Mouse (Mus musculus) heart, embryonic 14.5 days (tissue): ENCODE results near the gene Pjvk. TPM values are rescaled to one million over a fixed set of nuclear protein-coding genes. Genes with fewer than 3 reads are reported as not detected.
A peak's percentile ranks its signal among the peaks of the same experiment; 100 is the strongest.

ENCODE experiments used
- ATAC-seq: fragments of 200-750 bp; cut with Nextera tagmentation; 2 replicates; pipeline ENCODE4 v1.8.0; 2017; ENCODE audit warnings: low read depth, moderate TSS enrichment; ENCODE audit not compliant: insufficient number of reproducible peaks, insufficient read depth, low FRiP score
- H3K27ac ChIP-seq, 2 experiments: fragments of 200-500 bp in 1 of 2; fragments of 300-500 bp in 1 of 2; sonication (generic) in 1 of 2; replicated peaks in 1 of 2; 2 replicates each; pipeline ENCODE4 v1.5.1; 2012 to 2014; ENCODE audit warnings: low read depth in 2 of 2, low read length in 2 of 2, control low read depth in 1 of 2, mild to moderate bottlenecking in 1 of 2, mixed read lengths in 1 of 2; ENCODE audit not compliant: control insufficient read depth in 1 of 2, insufficient read depth in 1 of 2
- H3K27me3 ChIP-seq: fragments of 300-500 bp; sonication (generic); 2 replicates; pipeline ENCODE4 v1.6.1; 2014; ENCODE audit warnings: mild to moderate bottlenecking, low read length, control low read depth; ENCODE audit not compliant: control insufficient read depth, insufficient read depth
- H3K36me3 ChIP-seq: fragments of 300-500 bp; sonication (generic); 2 replicates; pipeline ENCODE4 v1.6.1; 2014; ENCODE audit warnings: mild to moderate bottlenecking, control low read depth, low read length, mixed read lengths; ENCODE audit not compliant: control insufficient read depth, insufficient read depth
- H3K4me1 ChIP-seq, 2 experiments: fragments of 200-500 bp in 1 of 2; fragments of 300-500 bp in 1 of 2; sonication (generic) in 1 of 2; 2 replicates each; pipeline ENCODE4 v1.6.1; 2012 to 2014; ENCODE audit warnings: low read length in 2 of 2, control low read depth in 1 of 2, mixed read lengths in 1 of 2; ENCODE audit not compliant: control insufficient read depth in 2 of 2, insufficient read depth in 2 of 2
- H3K4me2 ChIP-seq: fragments of 300-500 bp; sonication (generic); 2 replicates; pipeline ENCODE4 v1.6.1; 2014; ENCODE audit warnings: mild to moderate bottlenecking, low read length
- H3K4me3 ChIP-seq, 2 experiments: fragments of 200-500 bp in 1 of 2; fragments of 300-500 bp in 1 of 2; sonication (generic) in 1 of 2; 2 replicates each; pipeline ENCODE4 v1.5.1; 2012 to 2014; ENCODE audit warnings: low read length in 2 of 2, mild to moderate bottlenecking in 2 of 2, control low read depth in 1 of 2, low read depth in 1 of 2, moderate library complexity in 1 of 2; ENCODE audit not compliant: control insufficient read depth in 1 of 2, insufficient read depth in 1 of 2
- H3K9ac ChIP-seq: fragments of 300-500 bp; sonication (generic); 2 replicates; pipeline ENCODE4 v1.6.1; 2014; ENCODE audit warnings: mild to moderate bottlenecking, low read length
- H3K9me3 ChIP-seq: fragments of 300-500 bp; sonication (generic); 2 replicates; pipeline ENCODE4 v1.6.1; 2016; ENCODE audit warnings: low read length, control low read depth; ENCODE audit not compliant: control insufficient read depth
- WGBS: fragments of 180-500 bp; shearing (Covaris S2); extraction: QIAGEN DNeasy Blood & Tissue Kit; methylation state at CpG from one replicate; pipeline ENCODE4 v1.1.7; 2014; 5-methylcytosine and 5-hydroxymethylcytosine counted together
- polyA plus RNA-seq: library from polyadenylated mRNA; unstranded; fragments of >200 nt; fragmentation: Nextera tagmentation; extraction: Ambion mirVana; gene quantifications from 2 replicates; pipeline ENCODE4 v1.2.1, GENCODE M21; 2014

The Pjvk gene
- polyA plus RNA-seq, 1 experiment from 2014 or later, result not detected

DNA sequence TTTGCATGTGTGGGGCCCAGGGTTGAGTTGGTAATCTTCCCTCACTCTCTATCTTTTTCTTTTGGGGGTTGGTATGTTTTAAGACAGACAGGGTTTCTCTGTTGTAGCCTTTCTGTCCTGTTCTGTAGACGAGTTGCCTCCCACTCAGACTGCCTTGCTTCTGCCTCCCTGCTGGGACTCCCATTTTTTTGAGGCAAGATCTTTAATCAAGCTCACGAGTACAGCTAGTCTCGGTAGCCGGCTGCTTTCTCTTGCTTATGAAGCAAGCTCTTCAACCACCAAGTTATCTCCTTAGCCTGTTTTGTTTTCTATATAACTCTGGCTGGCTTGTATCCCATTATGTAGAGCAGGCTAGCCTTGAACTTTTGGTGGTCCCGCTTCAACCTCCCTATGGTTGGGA, 45.5 kb downstream of the Pjvk start:
- H3K4me2 ChIP-seq, result no peak overlapping the region
- no peak overlapping the region for H3K4me3 ChIP-seq
- H3K36me3 ChIP-seq, result peaks cover 59% of the 10 kb centered on the region
- no peak overlapping the region for H3K9ac ChIP-seq
- WGBS, result 79% methylated on average over 5 of the region's 5 CpGs
- H3K4me1 ChIP-seq, result no peaks in the 10 kb centered on the region
- no peaks in the 10 kb centered on the region for H3K27me3 ChIP-seq
- ATAC-seq, result no peak
- H3K27ac ChIP-seq, result no peak overlapping the region
- H3K9me3 ChIP-seq, result no peaks in the 10 kb centered on the region

DNA sequence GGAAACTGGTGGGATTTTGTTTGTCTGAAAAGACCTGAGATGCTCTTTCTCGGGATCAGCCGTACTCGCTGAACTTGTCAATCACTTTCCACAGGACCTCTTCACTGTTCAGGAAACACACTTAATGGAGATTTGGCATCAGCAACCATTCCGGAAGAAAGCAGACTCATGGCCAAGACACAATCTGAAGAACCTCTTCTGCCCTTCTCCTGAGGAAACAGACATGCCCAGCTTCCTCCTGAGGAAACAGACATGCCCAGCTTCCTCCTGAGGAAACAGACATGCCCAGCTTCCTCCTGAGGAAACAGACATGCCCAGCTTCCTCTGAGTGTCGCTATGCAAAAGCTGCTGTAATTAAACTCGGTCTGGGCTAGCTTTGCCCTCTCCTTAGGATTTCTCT, 47.0 kb downstream of the Pjvk start:
- Histone ChIP-seq H3K9me3 (no peaks in the 10 kb centered on the region), H3K9ac (no peak overlapping the region), H3K27ac (no peak overlapping the region), H3K4me1 (no peaks in the 10 kb centered on the region), H3K4me3 (no peak overlapping the region), H3K27me3 (no peaks in the 10 kb centered on the region), H3K36me3 (peaks cover 60% of the 10 kb centered on the region), H3K4me2 (no peak overlapping the region)
- no peak for ATAC-seq
- 63% methylated on average over 6 of the region's 6 CpGs for WGBS

DNA sequence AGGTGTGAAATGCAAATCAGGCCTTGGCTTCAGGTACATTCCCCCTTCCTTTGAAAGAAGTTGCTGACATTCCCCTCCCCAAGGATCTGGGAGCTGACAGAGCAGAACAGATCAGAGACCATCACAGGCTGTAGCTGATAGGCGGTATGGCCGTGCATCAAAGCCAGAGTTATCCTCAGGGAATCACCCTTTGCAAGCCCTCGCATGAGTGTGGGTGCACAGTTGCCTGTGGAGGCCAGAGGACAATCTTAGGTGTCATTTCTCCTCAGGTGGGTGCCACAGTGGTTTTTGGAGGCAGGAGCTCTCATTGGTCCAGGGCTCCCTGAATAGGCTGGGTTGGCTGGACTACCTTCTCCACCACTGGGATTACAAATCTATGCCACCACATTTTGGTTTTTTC, 53.9 kb downstream of the Pjvk start:
- ATAC-seq, result 0 out of 2 replicates have a peak, but pooled peaks have one; percentile 20
- Histone ChIP-seq H3K9ac (no peak overlapping the region), H3K27me3 (no peaks in the 10 kb centered on the region), H3K9me3 (no peaks in the 10 kb centered on the region), H3K4me1 (no peaks in the 10 kb centered on the region), H3K4me2 (no peak overlapping the region), H3K27ac (no peak overlapping the region), H3K4me3 (no peak overlapping the region), H3K36me3 (peaks cover 68% of the 10 kb centered on the region)
- 71% methylated on average over 3 of the region's 3 CpGs for WGBS

DNA sequence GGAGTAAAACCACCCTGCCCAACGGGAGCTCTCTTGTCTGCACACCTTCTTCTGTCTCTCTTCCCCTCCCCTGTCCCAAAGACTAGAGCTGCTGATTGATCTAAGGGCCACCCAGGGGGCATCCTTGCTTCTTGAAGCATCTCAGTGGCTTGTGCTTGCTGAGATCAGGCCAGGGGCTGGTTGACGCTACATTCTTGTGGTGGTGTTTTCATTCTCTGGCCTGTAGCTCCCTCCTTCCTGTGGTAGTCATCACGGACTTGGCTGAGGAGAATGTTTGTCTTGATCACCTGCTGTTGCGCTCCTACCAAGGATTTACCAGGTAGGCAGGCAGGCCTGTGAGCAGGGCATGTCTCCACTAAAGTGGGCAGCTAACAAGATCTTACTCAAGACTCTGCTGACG, 54.5 kb downstream of the Pjvk start:
- ATAC-seq, result 0 out of 2 replicates have a peak, but pooled peaks have one; percentile 27
- Histone ChIP-seq H3K9me3 (no peaks in the 10 kb centered on the region), H3K4me2 (no peak overlapping the region), H3K9ac (no peak overlapping the region), H3K4me1 (no peaks in the 10 kb centered on the region), H3K27ac (no peak overlapping the region), H3K36me3 (peaks cover 69% of the 10 kb centered on the region), H3K27me3 (no peaks in the 10 kb centered on the region), H3K4me3 (no peak overlapping the region)
- 73% methylated on average over 5 of the region's 5 CpGs for WGBS

DNA sequence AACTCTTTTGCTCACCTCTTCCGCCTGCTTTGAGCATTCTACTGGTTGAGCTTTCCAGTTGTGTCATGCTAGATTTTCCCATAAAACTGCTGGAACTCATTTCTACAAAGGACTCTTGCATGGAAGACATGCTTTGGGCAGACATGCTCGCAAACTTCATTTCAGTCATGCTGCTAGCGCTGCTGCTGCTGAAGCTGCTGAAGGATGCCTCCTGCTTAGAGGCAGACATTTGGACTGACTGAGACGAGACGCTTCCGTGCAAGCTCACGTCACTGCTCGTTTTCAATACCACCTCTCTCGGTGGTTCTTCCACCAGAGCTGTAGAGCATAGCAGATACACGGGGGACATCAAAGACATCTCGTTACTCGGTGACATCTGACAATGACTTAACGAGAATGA, 57.4 kb downstream of the Pjvk start:
- H3K9me3 ChIP-seq, result no peaks in the 10 kb centered on the region
- H3K9ac ChIP-seq, result no peak overlapping the region
- H3K27ac ChIP-seq, result no peak overlapping the region
- 91% methylated on average over 13 of the region's 13 CpGs for WGBS
- no peak for ATAC-seq
- no peak overlapping the region for H3K4me3 ChIP-seq
- H3K27me3 ChIP-seq, result no peaks in the 10 kb centered on the region
- peaks cover 95% of the 10 kb centered on the region for H3K36me3 ChIP-seq
- H3K4me1 ChIP-seq, result no peaks in the 10 kb centered on the region
- no peak overlapping the region for H3K4me2 ChIP-seq

Other genes starting within 250 kb of the Pjvk start
- gene Osbpl6, start 242.0 kb upstream of the Pjvk start, polyA plus RNA-seq, result 3.5 and 5.9 TPM in 2 replicates
- 37.8 and 38.9 TPM in 2 replicates for gene Prkra, start 461 bp upstream of the Pjvk start, polyA plus RNA-seq
- gene Fkbp7, start 24.6 kb downstream of the Pjvk start, polyA plus RNA-seq, result 73.8 and 85.0 TPM in 2 replicates
- 10.0 and 13.0 TPM in 2 replicates for gene Plekha3, start 26.8 kb downstream of the Pjvk start, polyA plus RNA-seq